Comparison of ENCODE assay signal across 29 mouse cellular contexts in genomic region chr9:27646956-27647355, GRCm38 (mm10).
A peak's percentile ranks its signal among the peaks of the same experiment; 100 is the strongest.
DNase-seq lines count a peak whose midpoint lies in the region; ATAC-seq and TF ChIP-seq lines count a peak whose summit lies in the region.
"Had no signal": no experiment of that assay in that cellular context is flagged by ENCODE, and none has a peak within 500 bp of the region (broad histone marks: within the 10 kb centered on the region; RNA-seq: fewer than 3 reads in every experiment).

No protein-coding gene starts in this region.

- peak; percentile 46 for DNase-seq in lung, embryonic 14.5 days
- DNase-seq in lung, postnatal 36 days = no peak
- DNase-seq in lung, postnatal 14 days = peak; percentile 12
- no peak for DNase-seq in lung, adult 2 months
- no peak for DNase-seq in adrenal gland, postnatal 25 days
- DNase-seq: adrenal gland, adult 2 months; adrenal gland, postnatal 14 days; B cell, adult 2 months; cerebellum, adult 11-12 months; cerebellum, adult 8-10 months; cerebellum, postnatal 10 days; cerebellum, postnatal 36 days; embryo, embryonic 11 days; gastrocnemius, postnatal 36 days; heart, adult 2 months; heart, postnatal 14 days; heart, postnatal 4 days had no signal

- no peaks in the 10 kb centered on the region for H3K79me2 ChIP-seq in myocyte (ENCODE audit: control insufficient read depth, insufficient read depth)

- no peak overlapping the region for H3ac ChIP-seq in myocyte (ENCODE audit: control insufficient read depth, insufficient read length)

- no peak; the same call in 1 of the 2 replicates for ATAC-seq in lung, embryonic 14.5 days (ENCODE audit: insufficient read depth)
- ATAC-seq: forebrain, embryonic 15.5 days; hindbrain, postnatal 0 days; inflammation-experienced regulatory T-cells, adult 6 months; Patski had no signal

- no peak for TF ChIP-seq POLR2A in lung, adult 2 months (IDR thresholded peaks at IDR 0.05; ENCODE audit: borderline replicate concordance, extremely low read depth, low read depth, low read length)
- TF ChIP-seq POLR2A in myocyte (IDR thresholded peaks at IDR 0.05; ENCODE audit: insufficient read length, low read depth) = no peak

- H3K27ac ChIP-seq in lung, embryonic 14.5 days (ENCODE audit: low read depth) = no peak overlapping the region
- H3K27ac ChIP-seq: embryonic facial prominence, embryonic 10.5 days; embryonic facial prominence, embryonic 13.5 days; forebrain, embryonic 12.5 days; forebrain, embryonic 15.5 days; heart, adult 2 months; heart, embryonic 10.5 days; heart, embryonic 13.5 days; hindbrain, embryonic 14.5 days; hindbrain, postnatal 0 days had no signal

- no peaks in the 10 kb centered on the region for H3K36me3 ChIP-seq in lung, embryonic 14.5 days (ENCODE audit: insufficient read depth)
- H3K36me3 ChIP-seq in myocyte (ENCODE audit: control insufficient read depth, insufficient read depth) = no peaks in the 10 kb centered on the region
- H3K36me3 ChIP-seq: embryonic facial prominence, embryonic 10.5 days; embryonic facial prominence, embryonic 13.5 days; forebrain, embryonic 12.5 days; forebrain, embryonic 15.5 days; heart, embryonic 10.5 days; heart, embryonic 13.5 days had no signal

- H3K4me2 ChIP-seq in lung, embryonic 14.5 days = no peak overlapping the region
- H3K4me2 ChIP-seq in myocyte (ENCODE audit: low read depth) = peak overlapping the region; percentile 46
- H3K4me2 ChIP-seq: embryonic facial prominence, embryonic 13.5 days; forebrain, embryonic 12.5 days; forebrain, embryonic 15.5 days; heart, embryonic 13.5 days; hindbrain, embryonic 14.5 days had no signal

- 34% methylated on average over 10 of the region's 10 CpGs for WGBS in lung, embryonic 14.5 days
- WGBS in lung, adult 2 months = 25% methylated on average over 10 of the region's 10 CpGs

- H3K27me3 ChIP-seq in lung, embryonic 14.5 days (ENCODE audit: insufficient read depth, low read length) = no peaks in the 10 kb centered on the region
- H3K27me3 ChIP-seq in myocyte (ENCODE audit: control insufficient read depth, insufficient read depth, insufficient read length) = no peaks in the 10 kb centered on the region
- H3K27me3 ChIP-seq: embryonic facial prominence, embryonic 13.5 days; forebrain, embryonic 12.5 days; forebrain, embryonic 15.5 days; heart, embryonic 13.5 days had no signal

- TF ChIP-seq CTCF in lung, embryonic 14.5 days (IDR thresholded peaks at IDR 0.05; ENCODE audit: low read depth) = no peak
- TF ChIP-seq CTCF in lung, adult 2 months (IDR thresholded peaks at IDR 0.05; ENCODE audit: insufficient read depth, low read length) = no peak

- H3K9me3 ChIP-seq in lung, embryonic 14.5 days (ENCODE audit: low read depth, low read length) = no peaks in the 10 kb centered on the region
- H3K9me3 ChIP-seq: embryonic facial prominence, embryonic 10.5 days; embryonic facial prominence, embryonic 13.5 days; forebrain, embryonic 12.5 days; forebrain, embryonic 15.5 days; heart, embryonic 10.5 days; heart, embryonic 13.5 days had no signal

- H3K4me1 ChIP-seq in lung, embryonic 14.5 days (ENCODE audit: insufficient read depth) = no peaks in the 10 kb centered on the region
- H3K4me1 ChIP-seq in lung, adult 2 months (ENCODE audit: control insufficient read depth, insufficient read depth, low read length) = no peaks in the 10 kb centered on the region; the same call in 1 of the 2 replicates
- H3K4me1 ChIP-seq: embryonic facial prominence, embryonic 10.5 days; embryonic facial prominence, embryonic 13.5 days had no signal

- H3K4me3 ChIP-seq in lung, embryonic 14.5 days (ENCODE audit: low read depth, low read length) = no peak overlapping the region
- no peak overlapping the region for H3K4me3 ChIP-seq in lung, adult 2 months (replicated peaks; ENCODE audit: extremely low read depth, low read depth, low read length)
- no peak overlapping the region for H3K4me3 ChIP-seq in myocyte
- H3K4me3 ChIP-seq: embryonic facial prominence, embryonic 10.5 days; embryonic facial prominence, embryonic 13.5 days; erythroblast, embryonic 14.5 days; forebrain, embryonic 12.5 days; forebrain, embryonic 15.5 days; heart, adult 2 months; heart, embryonic 10.5 days; heart, embryonic 13.5 days had no signal

- H3K9ac ChIP-seq in lung, embryonic 14.5 days = no peak overlapping the region
- H3K9ac ChIP-seq: embryonic facial prominence, embryonic 13.5 days; forebrain, embryonic 12.5 days; forebrain, embryonic 15.5 days; heart, embryonic 13.5 days; hindbrain, embryonic 14.5 days had no signal

TF ChIP-seq in myocyte, 11 proteins besides CTCF, POLR2A, EP300 and RAD21:
- TF ChIP-seq MYOD1 (IDR thresholded peaks at IDR 0.05; ENCODE audit: control insufficient read depth in 1 of 3, insufficient read length in 2 of 3, low read depth in 2 of 3) = no peak
- TF ChIP-seq REST (IDR thresholded peaks at IDR 0.05; ENCODE audit: insufficient read depth, insufficient read length) = no peak
- TF ChIP-seq SRF (IDR thresholded peaks at IDR 0.05; ENCODE audit: control insufficient read depth, insufficient read length, low read depth) = no peak
- TF ChIP-seq TCF3 (IDR thresholded peaks at IDR 0.05; ENCODE audit: insufficient read length, low read depth) = no peak
- TF ChIP-seq MYOG (IDR thresholded peaks at IDR 0.05; ENCODE audit: control insufficient read depth in 1 of 3, insufficient read depth in 1 of 3, insufficient read length in 2 of 3, low read depth in 2 of 3) = no peak
- no peak for TF ChIP-seq MAX (IDR thresholded peaks at IDR 0.05; ENCODE audit: low read depth)
- no peak for TF ChIP-seq CEBPB (IDR thresholded peaks at IDR 0.05; ENCODE audit: insufficient read depth, poor library complexity, severe bottlenecking)
- TF ChIP-seq USF1 (IDR thresholded peaks at IDR 0.05; ENCODE audit: low read depth) = no peak
- TF ChIP-seq E2F4 (IDR thresholded peaks at IDR 0.05; ENCODE audit: insufficient read depth) = no peak
- TF ChIP-seq TCF12 (IDR thresholded peaks at IDR 0.05; ENCODE audit: insufficient read depth, poor library complexity, severe bottlenecking) = no peak
- no peak for TF ChIP-seq POLR2AphosphoS2 (IDR thresholded peaks at IDR 0.05; ENCODE audit: insufficient read length, low read depth)

Comparison
In these comparisons a context has a peak if more than half of its experiments do, and no peak if none do; other contexts are left out.
1. DNase-seq: peak in lung, embryonic 14.5 days (single experiment) and lung, postnatal 14 days (single experiment); none in lung, postnatal 36 days (single experiment), lung, adult 2 months (single experiment) and adrenal gland, postnatal 25 days (single experiment).